Mouse (Mus musculus): ENCODE results near the gene Als2cr12.

DNA sequence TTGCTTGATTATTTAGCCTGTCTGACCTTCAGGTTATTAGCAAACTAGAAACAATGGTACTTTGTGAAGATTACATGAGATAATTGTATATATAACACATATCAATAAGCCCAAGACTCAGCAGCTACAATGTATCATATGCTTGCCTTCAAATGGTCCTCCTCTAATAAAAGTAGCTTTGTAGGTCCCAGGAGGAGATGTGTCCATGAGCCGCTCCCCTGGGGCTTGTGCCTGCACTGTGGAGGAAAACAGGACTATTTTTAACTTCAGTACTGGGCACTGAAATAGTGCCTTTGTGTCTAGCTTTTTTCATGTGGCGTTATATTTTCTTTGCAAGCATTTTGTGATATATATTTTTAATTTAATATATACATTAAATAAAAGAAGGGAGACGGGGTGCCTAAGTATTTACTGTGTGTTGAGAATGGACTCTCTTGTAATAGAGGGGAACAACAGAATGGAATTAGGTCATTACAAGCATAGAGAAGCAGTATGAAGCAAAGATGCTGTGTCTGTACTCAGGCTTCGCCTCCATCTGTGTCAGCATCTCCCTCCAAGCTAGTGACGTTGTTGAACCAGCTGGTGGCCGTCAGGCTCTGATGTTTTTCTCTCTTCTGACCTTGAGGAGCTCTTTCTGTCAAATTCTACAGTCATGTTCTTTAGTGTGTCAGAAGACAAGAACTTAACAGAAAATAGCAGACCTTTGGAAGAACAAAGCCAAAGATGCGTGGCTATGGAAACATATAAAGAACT is 73.6 kb downstream of the Als2cr12 start:
- TF ChIP-seq CTCF (IDR thresholded peaks at IDR 0.05; ENCODE audit: extremely low read depth, insufficient read length, insufficient replicate concordance, low read depth, low read length) (no peak), POLR2A (IDR thresholded peaks at IDR 0.05; ENCODE audit: low read depth, low read length) (no peak)
